Mouse (Mus musculus) forebrain, embryonic 14.5 days (tissue): ENCODE data around the gene Gm20388. TPM values are rescaled to one million over a fixed set of nuclear protein-coding genes. Genes with fewer than 3 reads are reported as not detected.

Source experiments
- ATAC-seq: fragments of 200-750 bp; cut with Nextera tagmentation; 2 replicates; pipeline ENCODE4 v1.8.0; 2017; ENCODE audit warnings: mild to moderate bottlenecking, moderate library complexity
- DNase-seq: peaks from one replicate; pipeline ENCODE4 v3.0.0-alpha.2; 2015; ENCODE audit warnings: low spot score
- H3K27ac ChIP-seq: fragments of 300-500 bp; sonication (generic); 2 replicates; pipeline ENCODE4 v1.5.1; 2014; ENCODE audit warnings: low read depth, mild to moderate bottlenecking, control low read depth, low read length, moderate library complexity
- H3K27me3 ChIP-seq: fragments of 300-500 bp; sonication (generic); replicated peaks from 2 replicates; pipeline ENCODE4 v1.6.1; 2014; ENCODE audit warnings: low read length, control low read depth, mixed read lengths; ENCODE audit not compliant: control insufficient read depth, insufficient read depth
- H3K36me3 ChIP-seq: fragments of 300-500 bp; sonication (generic); 2 replicates; pipeline ENCODE4 v1.6.1; 2014; ENCODE audit warnings: low read length, control low read depth; ENCODE audit not compliant: control insufficient read depth, insufficient read depth
- H3K4me1 ChIP-seq: fragments of 300-500 bp; sonication (generic); 2 replicates; pipeline ENCODE4 v1.6.1; 2014; ENCODE audit warnings: antibody characterized with exemption, low read length, control low read depth; ENCODE audit not compliant: control insufficient read depth, insufficient read depth
- H3K4me2 ChIP-seq: fragments of 300-500 bp; sonication (generic); 2 replicates; pipeline ENCODE4 v1.6.1; 2014; ENCODE audit warnings: mild to moderate bottlenecking, control low read depth, low read length
- H3K4me3 ChIP-seq: fragments of 300-500 bp; sonication (generic); 2 replicates; pipeline ENCODE4 v1.5.1; 2014; ENCODE audit warnings: low read depth, low read length, control low read depth
- H3K9ac ChIP-seq: fragments of 300-500 bp; sonication (generic); 2 replicates; pipeline ENCODE4 v1.6.1; 2014; ENCODE audit warnings: mild to moderate bottlenecking, low read length, control low read depth, moderate library complexity
- H3K9me3 ChIP-seq: fragments of 300-500 bp; sonication (generic); replicated peaks from 2 replicates; pipeline ENCODE4 v1.6.1; 2016; ENCODE audit warnings: low read length, control low read depth, mixed read lengths; ENCODE audit not compliant: control insufficient read depth
- whole genome bisulfite sequencing: fragments of 180-500 bp; shearing (Covaris S2); extraction: QIAGEN DNeasy Blood & Tissue Kit; methylation state at CpG from one replicate; pipeline ENCODE4 v1.1.7; 2014; 5-methylcytosine and 5-hydroxymethylcytosine counted together
- polyA plus RNA-seq: library from polyadenylated mRNA; unstranded; fragments of >200 nt; fragmentation: Nextera tagmentation; extraction: Ambion mirVana; gene quantifications from 2 replicates; pipeline ENCODE4 v1.2.1, GENCODE M21; 2014

The Gm20388 gene
- polyA plus RNA-seq, 1 experiment from 2014 or later = 7.4 TPM

DNA sequence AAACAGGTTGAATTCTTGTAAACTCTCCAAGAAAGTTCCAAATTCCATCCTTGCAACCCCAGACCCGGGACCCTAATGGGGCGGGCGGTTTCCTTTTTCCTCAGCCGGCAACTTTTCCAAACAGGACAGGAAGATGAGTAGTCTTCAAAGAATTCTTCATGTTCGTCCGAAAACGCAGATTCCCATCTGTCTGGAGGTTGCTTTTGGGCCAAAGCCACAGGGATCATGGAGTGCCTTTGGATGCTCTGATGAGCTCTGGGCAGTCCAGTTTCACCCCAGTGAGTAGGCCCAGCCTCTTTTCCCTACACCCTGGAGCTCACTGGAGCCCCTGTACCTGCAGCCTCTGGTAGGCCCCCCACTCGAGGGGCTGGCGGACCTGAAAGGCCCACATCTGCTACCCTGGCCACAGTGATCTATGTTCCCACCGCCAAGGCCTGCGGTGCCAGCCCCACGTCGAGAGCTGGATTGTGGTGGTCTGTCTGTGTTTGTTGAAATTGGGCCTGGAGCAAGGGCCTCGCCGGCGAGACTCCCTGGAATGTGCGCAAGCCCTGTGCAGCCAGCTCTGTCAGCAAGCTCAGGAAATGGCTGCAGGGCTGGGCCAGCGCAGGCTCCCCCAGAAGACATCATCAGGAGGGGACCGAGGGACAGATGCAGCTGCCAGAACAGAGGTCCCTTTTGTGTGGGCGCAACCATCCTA lies 1567.4 kb downstream of the Gm20388 start:
- 78% methylated on average over 20 of the region's 20 CpGs for WGBS
- H3K4me2 ChIP-seq = no peak overlapping the region
- H3K27ac ChIP-seq = no peak overlapping the region
- no peaks in the 10 kb centered on the region for H3K27me3 ChIP-seq
- H3K4me1 ChIP-seq = peaks cover 5% of the 10 kb centered on the region; the same call in 1 of the 2 replicates
- DNase-seq = no peak
- no peak overlapping the region for H3K4me3 ChIP-seq
- no peak for ATAC-seq
- H3K9ac ChIP-seq = no peak overlapping the region
- no peaks in the 10 kb centered on the region for H3K36me3 ChIP-seq
- no peaks in the 10 kb centered on the region for H3K9me3 ChIP-seq

DNA sequence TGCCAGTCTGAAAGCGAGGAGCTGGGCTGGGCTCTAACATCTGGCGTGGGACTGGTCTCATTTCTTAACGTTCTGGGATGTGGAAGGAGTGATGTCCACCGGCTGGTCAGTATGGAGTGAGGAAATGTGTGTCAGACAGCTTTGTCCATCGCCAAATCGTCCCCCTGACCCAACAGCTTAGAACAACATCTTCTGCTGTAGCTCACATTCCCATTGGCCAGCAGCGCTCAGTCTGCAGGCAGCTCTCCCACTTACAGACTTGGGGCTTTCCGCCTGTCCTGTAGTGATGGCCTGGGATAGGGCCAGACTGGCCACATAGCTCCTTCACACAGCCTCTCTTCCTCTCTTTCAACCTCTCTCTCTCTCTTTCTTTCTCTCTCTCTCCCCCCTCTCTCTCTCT lies 1568.5 kb downstream of the Gm20388 start:
- no peak for DNase-seq
- H3K9ac ChIP-seq = no peak overlapping the region
- no peak overlapping the region for H3K4me3 ChIP-seq
- H3K9me3 ChIP-seq = no peaks in the 10 kb centered on the region
- peaks cover 5% of the 10 kb centered on the region; the same call in 1 of the 2 replicates for H3K4me1 ChIP-seq
- no peak overlapping the region for H3K27ac ChIP-seq
- no peaks in the 10 kb centered on the region for H3K27me3 ChIP-seq
- H3K36me3 ChIP-seq = no peaks in the 10 kb centered on the region
- H3K4me2 ChIP-seq = no peak overlapping the region
- ATAC-seq = no peak
- 90% methylated on average over 8 of the region's 8 CpGs for WGBS

DNA sequence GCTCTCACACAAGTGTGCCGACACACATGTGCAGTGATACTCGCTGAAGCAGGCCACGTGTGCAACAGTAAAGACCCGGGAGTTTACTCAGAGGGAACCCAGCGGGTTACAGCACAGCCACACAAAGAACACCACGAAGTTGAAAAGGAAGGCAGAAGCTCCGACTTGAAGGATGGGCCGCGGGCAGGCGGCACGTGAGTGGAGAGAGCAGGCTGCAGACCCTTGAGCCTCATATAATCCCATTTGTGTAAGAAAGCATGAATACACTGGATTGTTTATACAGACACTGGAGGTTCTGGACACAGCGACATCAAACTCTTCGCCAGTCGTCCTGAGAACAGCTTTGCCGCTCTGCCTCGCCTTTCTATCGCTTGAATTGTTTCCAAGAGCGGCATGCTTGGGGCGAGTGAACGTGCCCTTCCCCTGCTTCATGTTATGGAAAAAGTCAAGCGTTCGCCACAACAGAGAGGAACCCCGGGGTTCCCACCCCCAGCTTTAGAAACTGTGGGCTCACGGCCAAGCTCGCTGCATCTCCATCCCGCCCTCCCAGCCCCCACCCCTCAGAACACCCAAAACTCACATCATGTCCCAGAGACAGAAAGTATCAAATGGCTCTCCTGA lies 1569.9 kb downstream of the Gm20388 start:
- H3K4me3 ChIP-seq = no peak overlapping the region
- H3K9ac ChIP-seq = no peak overlapping the region
- H3K4me1 ChIP-seq = peaks cover 5% of the 10 kb centered on the region; the same call in 1 of the 2 replicates
- H3K36me3 ChIP-seq = no peaks in the 10 kb centered on the region
- ATAC-seq (no peak), DNase-seq (peak; percentile 19)
- H3K27ac ChIP-seq = no peak overlapping the region
- 0 out of 2 replicates have a peak overlapping the region, but pooled peaks have one; percentile 4 for H3K4me2 ChIP-seq
- H3K9me3 ChIP-seq = no peaks in the 10 kb centered on the region
- 33% methylated on average over 26 of the region's 26 CpGs for WGBS
- no peaks in the 10 kb centered on the region for H3K27me3 ChIP-seq

DNA sequence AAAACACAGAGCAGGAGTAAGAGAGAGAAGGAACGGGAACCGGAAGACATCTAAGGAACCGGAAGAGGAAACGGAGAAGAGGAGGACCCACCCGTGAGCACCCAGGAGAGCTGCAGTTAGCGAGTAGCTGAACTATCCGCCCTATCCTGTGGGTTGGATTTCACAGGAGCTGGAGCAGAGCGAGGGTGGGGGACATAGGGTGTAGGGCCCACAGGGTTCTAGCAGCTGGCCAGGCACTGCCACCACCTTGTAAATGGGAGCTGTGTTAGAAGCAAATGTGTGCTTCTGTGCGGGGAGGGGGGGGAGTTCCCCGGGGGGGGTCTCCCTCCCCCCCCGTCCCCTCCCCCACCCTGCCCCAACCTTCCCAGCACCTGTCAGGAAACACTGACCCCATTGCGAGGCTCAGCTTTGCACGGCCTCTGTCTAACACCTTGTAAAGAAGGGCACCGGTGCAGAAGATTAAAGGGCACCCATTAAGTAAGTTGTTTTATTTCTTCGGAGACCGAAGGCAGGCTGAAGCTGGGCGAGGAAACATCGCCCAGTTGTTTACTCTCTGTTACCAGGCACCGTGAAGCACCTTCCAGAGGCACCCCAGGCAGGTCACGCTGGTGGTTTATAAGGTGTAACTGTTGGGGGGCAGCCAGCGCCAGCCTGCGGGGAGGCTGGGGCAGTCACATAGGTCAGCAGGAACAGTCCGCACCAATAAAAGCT lies 1573.6 kb downstream of the Gm20388 start:
- Histone ChIP-seq H3K27ac (no peak overlapping the region), H3K9ac (no peak overlapping the region), H3K4me1 (peaks cover 5% of the 10 kb centered on the region; the same call in 1 of the 2 replicates), H3K27me3 (no peaks in the 10 kb centered on the region), H3K4me3 (no peak overlapping the region), H3K36me3 (no peaks in the 10 kb centered on the region), H3K4me2 (no peak overlapping the region), H3K9me3 (no peaks in the 10 kb centered on the region)
- 72% methylated on average over 23 of the region's 23 CpGs for WGBS
- DNase-seq (no peak), ATAC-seq (no peak)

- Histone ChIP-seq H3K4me3 (no peak overlapping the region), H3K27ac (no peak overlapping the region), H3K4me2 (no peak overlapping the region), H3K9me3 (no peaks in the 10 kb centered on the region), H3K4me1 (no peaks in the 10 kb centered on the region), H3K9ac (no peak overlapping the region), H3K36me3 (no peaks in the 10 kb centered on the region), H3K27me3 (no peaks in the 10 kb centered on the region)
- WGBS = 64% methylated on average over 9 of the region's 9 CpGs
- DNase-seq (no peak), ATAC-seq (no peak)
Measured at GRCm38 (mm10) chr8:121491633-121492032, 1581.0 kb downstream of the Gm20388 start.

DNA sequence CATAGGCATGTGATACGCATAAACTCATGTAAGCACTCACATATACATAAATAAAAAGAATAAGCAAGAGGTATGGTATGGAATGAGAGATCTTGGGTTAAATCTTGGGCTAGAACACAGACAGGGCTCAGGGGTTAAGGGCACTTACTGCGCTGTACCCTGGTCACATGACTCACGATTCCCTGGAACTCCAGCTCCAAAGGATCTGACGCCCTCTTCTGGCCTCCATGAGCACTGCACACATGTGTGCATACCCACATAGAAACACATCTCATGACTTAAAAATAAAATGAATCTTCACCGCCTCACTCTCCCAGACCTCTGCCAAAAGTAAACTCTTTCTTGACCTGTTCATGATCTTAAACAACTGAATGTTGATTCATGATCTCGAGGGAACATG lies 1587.0 kb downstream of the Gm20388 start:
- H3K4me1 ChIP-seq = peaks cover 2% of the 10 kb centered on the region; the same call in 1 of the 2 replicates
- ATAC-seq (no peak), DNase-seq (no peak)
- no peaks in the 10 kb centered on the region for H3K27me3 ChIP-seq
- H3K27ac ChIP-seq = no peak overlapping the region
- no peak overlapping the region for H3K9ac ChIP-seq
- H3K4me3 ChIP-seq = no peak overlapping the region
- no peak overlapping the region for H3K4me2 ChIP-seq
- H3K36me3 ChIP-seq = no peaks in the 10 kb centered on the region
- H3K9me3 ChIP-seq = no peaks in the 10 kb centered on the region
- 83% methylated on average over 6 of the region's 6 CpGs for WGBS

- Histone ChIP-seq H3K4me3 (no peak overlapping the region), H3K27ac (no peak overlapping the region), H3K9ac (no peak overlapping the region), H3K9me3 (no peaks in the 10 kb centered on the region), H3K4me1 (no peaks in the 10 kb centered on the region), H3K36me3 (no peaks in the 10 kb centered on the region), H3K27me3 (0 out of 2 replicates have a peak, but pooled peaks cover 5% of the 10 kb centered on the region), H3K4me2 (no peak overlapping the region)
- ATAC-seq (no peak), DNase-seq (no peak)
- 43% methylated on average over 9 of the region's 9 CpGs for WGBS
Measured at GRCm38 (mm10) chr8:121511751-121512150, 1601.1 kb downstream of the Gm20388 start.

- no peaks in the 10 kb centered on the region for H3K9me3 ChIP-seq
- DNase-seq (peak; percentile 88), ATAC-seq (no peak; the same call in 1 of the 2 replicates)
- H3K36me3 ChIP-seq = no peaks in the 10 kb centered on the region
- H3K4me3 ChIP-seq = no peak overlapping the region
- H3K4me1 ChIP-seq = no peaks in the 10 kb centered on the region
- no peak overlapping the region for H3K9ac ChIP-seq
- H3K27me3 ChIP-seq = 0 out of 2 replicates have a peak, but pooled peaks cover 5% of the 10 kb centered on the region
- H3K4me2 ChIP-seq = no peak overlapping the region
- no peak overlapping the region for H3K27ac ChIP-seq
- 5% methylated on average over 12 of the region's 12 CpGs for whole genome bisulfite sequencing
Measured at GRCm38 (mm10) chr8:121513429-121513828, 1602.8 kb downstream of the Gm20388 start.
